Mouse (Mus musculus): ENCODE data around the gene Jakmip3. TPM values are rescaled to one million over a fixed set of nuclear protein-coding genes. Genes with fewer than 3 reads are reported as not detected.

Gene Jakmip3
- polyA plus RNA-seq, 1 experiment: not detected

GRCm38 (mm10) chr7:138909277-138910192 lies 31.0 kb upstream of the Jakmip3 start, which contains the start of gene Bnip3:
Bnip3 (minus strand) TSS chr7:138909519.
- Histone ChIP-seq H3K36me3 (ENCODE audit: control insufficient read depth) (no peaks in the 10 kb centered on the region), H3K9me3 (ENCODE audit: control insufficient read depth, low read length) (no peaks in the 10 kb centered on the region), H3K27me3 (ENCODE audit: control insufficient read depth) (no peaks in the 10 kb centered on the region), H3K4me3 (replicated peaks) (peak within 1 kb of the TSS; percentile 81), H3K4me1 (ENCODE audit: control insufficient read depth) (peaks cover 52% of the 10 kb centered on the region)
- no peak for TF ChIP-seq TAL1 (IDR thresholded peaks at IDR 0.05; ENCODE audit: low read length)
- no peak for TF ChIP-seq GATA1 (IDR thresholded peaks at IDR 0.05; ENCODE audit: low read length)

GRCm38 (mm10) chr7:138910193-138910562 lies 30.4 kb upstream of the Jakmip3 start:
- Histone ChIP-seq H3K36me3 (ENCODE audit: control insufficient read depth) (no peaks in the 10 kb centered on the region), H3K4me3 (replicated peaks) (peak overlapping the region; percentile 81), H3K4me1 (ENCODE audit: control insufficient read depth) (peaks cover 50% of the 10 kb centered on the region), H3K27me3 (ENCODE audit: control insufficient read depth) (no peaks in the 10 kb centered on the region), H3K9me3 (ENCODE audit: control insufficient read depth, low read length) (no peaks in the 10 kb centered on the region)
- TF ChIP-seq GATA1 (IDR thresholded peaks at IDR 0.05; ENCODE audit: low read length) (no peak), TAL1 (IDR thresholded peaks at IDR 0.05; ENCODE audit: low read length) (no peak)

GRCm38 (mm10) chr7:138913616-138914015 lies 26.9 kb upstream of the Jakmip3 start:
- TF ChIP-seq TAL1 (IDR thresholded peaks at IDR 0.05; ENCODE audit: low read length): no peak
- TF ChIP-seq GATA1 (IDR thresholded peaks at IDR 0.05; ENCODE audit: low read length): no peak
- H3K4me3 ChIP-seq (replicated peaks): no peak overlapping the region
- H3K9me3 ChIP-seq (ENCODE audit: control insufficient read depth, low read length): no peaks in the 10 kb centered on the region
- H3K36me3 ChIP-seq (ENCODE audit: control insufficient read depth): no peaks in the 10 kb centered on the region
- H3K4me1 ChIP-seq (ENCODE audit: control insufficient read depth): peaks cover 20% of the 10 kb centered on the region
- H3K27me3 ChIP-seq (ENCODE audit: control insufficient read depth): no peaks in the 10 kb centered on the region

GRCm38 (mm10) chr7:138919156-138919944 lies 21.2 kb upstream of the Jakmip3 start:
- H3K9me3 ChIP-seq (ENCODE audit: control insufficient read depth, low read length): no peaks in the 10 kb centered on the region
- TF ChIP-seq GATA1 (IDR thresholded peaks at IDR 0.05; ENCODE audit: low read length): no peak
- no peak for TF ChIP-seq TAL1 (IDR thresholded peaks at IDR 0.05; ENCODE audit: low read length)
- peaks cover 10% of the 10 kb centered on the region for H3K4me1 ChIP-seq (ENCODE audit: control insufficient read depth)
- no peaks in the 10 kb centered on the region for H3K36me3 ChIP-seq (ENCODE audit: control insufficient read depth)
- no peaks in the 10 kb centered on the region for H3K27me3 ChIP-seq (ENCODE audit: control insufficient read depth)
- peak overlapping the region; percentile 39 for H3K4me3 ChIP-seq (replicated peaks)

- no peak for TF ChIP-seq TAL1 (IDR thresholded peaks at IDR 0.05; ENCODE audit: low read length)
- no peak for TF ChIP-seq GATA1 (IDR thresholded peaks at IDR 0.05; ENCODE audit: low read length)
- Histone ChIP-seq H3K9me3 (ENCODE audit: control insufficient read depth, low read length) (no peaks in the 10 kb centered on the region), H3K4me1 (ENCODE audit: control insufficient read depth) (peaks cover 10% of the 10 kb centered on the region)
Observed at GRCm38 (mm10) chr7:138921611-138922010, 18.9 kb upstream of the Jakmip3 start.

GRCm38 (mm10) chr7:138923756-138924425 lies 16.6 kb upstream of the Jakmip3 start:
- Histone ChIP-seq H3K9me3 (ENCODE audit: control insufficient read depth, low read length) (no peaks in the 10 kb centered on the region), H3K4me1 (ENCODE audit: control insufficient read depth) (peaks cover 10% of the 10 kb centered on the region), H3K36me3 (ENCODE audit: control insufficient read depth) (no peaks in the 10 kb centered on the region), H3K27me3 (ENCODE audit: control insufficient read depth) (no peaks in the 10 kb centered on the region), H3K4me3 (replicated peaks) (no peak overlapping the region)
- no peak for TF ChIP-seq GATA1 (IDR thresholded peaks at IDR 0.05; ENCODE audit: low read length)
- no peak for TF ChIP-seq TAL1 (IDR thresholded peaks at IDR 0.05; ENCODE audit: low read length)

More at GRCm38 (mm10) chr7:138921611-138922010, 18.9 kb upstream of the Jakmip3 start:
- no peaks in the 10 kb centered on the region for H3K27me3 ChIP-seq (ENCODE audit: control insufficient read depth)
- no peaks in the 10 kb centered on the region for H3K36me3 ChIP-seq (ENCODE audit: control insufficient read depth)
- no peak overlapping the region for H3K4me3 ChIP-seq (replicated peaks)

GRCm38 (mm10) chr7:138928456-138928855 lies 12.1 kb upstream of the Jakmip3 start:
- H3K36me3 ChIP-seq (ENCODE audit: control insufficient read depth): no peaks in the 10 kb centered on the region
- TF ChIP-seq GATA1 (IDR thresholded peaks at IDR 0.05; ENCODE audit: low read length) (no peak), TAL1 (IDR thresholded peaks at IDR 0.05; ENCODE audit: low read length) (no peak)
- H3K4me1 ChIP-seq (ENCODE audit: control insufficient read depth): no peaks in the 10 kb centered on the region
- no peaks in the 10 kb centered on the region for H3K27me3 ChIP-seq (ENCODE audit: control insufficient read depth)
- no peak overlapping the region for H3K4me3 ChIP-seq (replicated peaks)
- H3K9me3 ChIP-seq (ENCODE audit: control insufficient read depth, low read length): no peaks in the 10 kb centered on the region

GRCm38 (mm10) chr7:138934523-138934922 lies 6.0 kb upstream of the Jakmip3 start:
- H3K9me3 ChIP-seq (ENCODE audit: control insufficient read depth, low read length): peaks cover 9% of the 10 kb centered on the region
- no peaks in the 10 kb centered on the region for H3K4me1 ChIP-seq (ENCODE audit: control insufficient read depth)
- no peak overlapping the region for H3K4me3 ChIP-seq (replicated peaks)
- peaks cover 10% of the 10 kb centered on the region for H3K27me3 ChIP-seq (ENCODE audit: control insufficient read depth)
- H3K36me3 ChIP-seq (ENCODE audit: control insufficient read depth): no peaks in the 10 kb centered on the region
- TF ChIP-seq GATA1 (IDR thresholded peaks at IDR 0.05; ENCODE audit: low read length) (no peak), TAL1 (IDR thresholded peaks at IDR 0.05; ENCODE audit: low read length) (no peak)
